Mouse (Mus musculus) thymus, adult 18-20 months (tissue): ENCODE data around the gene Fry.

ENCODE experiments used
- DNase-seq, 2 experiments: peaks; one replicate each; pipeline ENCODE4 v3.0.0; 2022; ENCODE audit warnings: mixed read lengths in 2 of 2

The Fry gene

GRCm38 (mm10) chr5:150346378-150346777 is 227.9 kb downstream of the Fry start:
- DNase-seq = no peak

GRCm38 (mm10) chr5:150347845-150348244 is 229.4 kb downstream of the Fry start:
- DNase-seq = no peak

GRCm38 (mm10) chr5:150348302-150348701 is 229.9 kb downstream of the Fry start:
- no peak for DNase-seq

GRCm38 (mm10) chr5:150351191-150351590 is 232.7 kb downstream of the Fry start:
- DNase-seq = no peak

- DNase-seq = no peak
Observed at GRCm38 (mm10) chr5:150358671-150359070, 240.2 kb downstream of the Fry start.

GRCm38 (mm10) chr5:150362241-150362640 is 243.8 kb downstream of the Fry start:
- no peak for DNase-seq

- DNase-seq = no peak
Observed at GRCm38 (mm10) chr5:150364621-150365020, 246.2 kb downstream of the Fry start.

GRCm38 (mm10) chr5:150367027-150367426 is 248.6 kb downstream of the Fry start:
- DNase-seq = no peak

GRCm38 (mm10) chr5:150370291-150370690 is 251.8 kb downstream of the Fry start:
- no peak for DNase-seq

GRCm38 (mm10) chr5:150370895-150371294 is 252.4 kb downstream of the Fry start:
- no peak for DNase-seq

- no peak for DNase-seq
Observed at GRCm38 (mm10) chr5:150372956-150373355, 254.5 kb downstream of the Fry start.

- DNase-seq = no peak
Observed at GRCm38 (mm10) chr5:150374778-150375559, 256.5 kb downstream of the Fry start.

GRCm38 (mm10) chr5:150378586-150378985 is 260.1 kb downstream of the Fry start:
- DNase-seq = no peak

GRCm38 (mm10) chr5:150380767-150381166 is 262.3 kb downstream of the Fry start:
- DNase-seq = no peak

- no peak for DNase-seq
Observed at GRCm38 (mm10) chr5:150382411-150382810, 264.0 kb downstream of the Fry start.

GRCm38 (mm10) chr5:150384272-150385215 is 266.1 kb downstream of the Fry start:
- DNase-seq = no peak

- DNase-seq = no peak
Observed at GRCm38 (mm10) chr5:150385224-150385623, 266.8 kb downstream of the Fry start.

- DNase-seq = no peak
Observed at GRCm38 (mm10) chr5:150388623-150389022, 270.2 kb downstream of the Fry start.

- no peak for DNase-seq
Observed at GRCm38 (mm10) chr5:150389589-150390377, 271.3 kb downstream of the Fry start.

- no peak for DNase-seq
Observed at GRCm38 (mm10) chr5:150390422-150390821, 272.0 kb downstream of the Fry start.

- DNase-seq = no peak
Observed at GRCm38 (mm10) chr5:150394645-150395044, 276.2 kb downstream of the Fry start.

GRCm38 (mm10) chr5:150402832-150403447 is 284.5 kb downstream of the Fry start:
- DNase-seq = no peak
